Mouse (Mus musculus): ENCODE results near the gene Mdm2. TPM values are rescaled to one million over a fixed set of nuclear protein-coding genes. Genes with fewer than 3 reads are reported as not detected.
A peak's percentile ranks its signal among the peaks of the same experiment; 100 is the strongest.

Gene Mdm2
- polyA plus RNA-seq, 1 experiment from 2014 or later = 76.5 TPM

DNA sequence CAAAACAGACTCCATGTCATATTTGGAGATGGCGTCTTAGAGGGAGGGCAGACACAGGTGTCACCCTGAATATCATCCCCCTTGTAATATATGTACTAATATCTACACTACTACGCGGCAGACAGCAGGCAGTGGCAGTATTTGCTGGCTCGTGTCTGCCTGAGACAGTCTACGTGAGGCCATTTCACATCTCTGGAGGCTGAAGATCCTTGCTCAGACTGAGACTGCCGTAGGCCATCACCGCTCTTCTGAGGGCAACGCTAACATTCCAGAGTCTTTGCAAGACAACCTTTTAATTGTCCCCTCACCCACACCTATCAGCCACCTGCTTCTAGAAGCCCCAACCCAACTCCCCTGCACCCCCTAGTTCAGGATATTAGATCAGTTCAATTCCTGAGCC is 2.9 kb upstream of the Mdm2 start:
- H3K4me3 ChIP-seq (replicated peaks) = no peak overlapping the region
- no peak overlapping the region for H3K9ac ChIP-seq
- no peaks in the 10 kb centered on the region for H3K9me3 ChIP-seq
- no peak overlapping the region for H3K27ac ChIP-seq
- no peak for ATAC-seq (ENCODE audit: low FRiP score)
- 95% methylated on average over 8 of the region's 8 CpGs for WGBS
- no peak overlapping the region for H3K4me2 ChIP-seq
- H3K36me3 ChIP-seq (replicated peaks) = peaks cover 4% of the 10 kb centered on the region; the same call in 1 of the 2 replicates
- H3K4me1 ChIP-seq = peaks cover 27% of the 10 kb centered on the region
- H3K27me3 ChIP-seq = no peaks in the 10 kb centered on the region

DNA sequence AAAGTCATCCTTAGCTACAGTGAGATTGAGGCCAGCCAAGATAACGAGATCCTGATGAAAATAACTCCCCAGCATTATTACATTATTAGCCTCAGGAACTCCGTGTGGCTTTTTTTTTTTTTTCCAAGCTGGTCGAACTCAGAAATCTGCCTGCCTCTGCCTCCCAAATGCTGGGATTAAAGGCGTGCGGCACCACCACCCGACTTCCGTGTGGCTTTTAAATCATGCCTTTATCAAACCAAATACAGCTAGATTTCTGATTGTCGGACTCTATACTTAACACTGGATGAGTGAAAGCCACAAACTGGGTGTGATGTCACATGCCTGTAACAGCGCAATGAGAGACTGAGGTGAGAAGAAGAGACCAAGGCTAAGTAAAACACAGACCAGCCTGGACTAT is 2.3 kb upstream of the Mdm2 start:
- 89% methylated on average over 9 of the region's 9 CpGs for WGBS
- no peak overlapping the region for H3K4me3 ChIP-seq (replicated peaks)
- no peak overlapping the region for H3K4me2 ChIP-seq
- H3K27me3 ChIP-seq = no peaks in the 10 kb centered on the region
- peaks cover 4% of the 10 kb centered on the region for H3K36me3 ChIP-seq (replicated peaks)
- H3K9me3 ChIP-seq = no peaks in the 10 kb centered on the region
- H3K9ac ChIP-seq = no peak overlapping the region
- no peak overlapping the region for H3K27ac ChIP-seq
- peaks cover 21% of the 10 kb centered on the region for H3K4me1 ChIP-seq
- no peak for ATAC-seq (ENCODE audit: low FRiP score)

GRCm38 (mm10) chr10:117712191-117712754 is 1.7 kb upstream of the Mdm2 start:
- Histone ChIP-seq H3K4me3 (replicated peaks) (no peak overlapping the region), H3K9me3 (no peaks in the 10 kb centered on the region), H3K36me3 (replicated peaks) (peaks cover 9% of the 10 kb centered on the region), H3K4me2 (no peak overlapping the region), H3K27ac (no peak overlapping the region), H3K9ac (no peak overlapping the region), H3K27me3 (no peaks in the 10 kb centered on the region), H3K4me1 (peaks cover 15% of the 10 kb centered on the region)
- 89% methylated on average over 9 of the region's 9 CpGs for WGBS
- no peak for ATAC-seq (ENCODE audit: low FRiP score)

- Histone ChIP-seq H3K36me3 (replicated peaks) (peaks cover 18% of the 10 kb centered on the region), H3K27me3 (no peaks in the 10 kb centered on the region), H3K4me1 (peaks cover 20% of the 10 kb centered on the region), H3K4me3 (replicated peaks) (peak overlapping the region; percentile 83), H3K27ac (no peak overlapping the region), H3K4me2 (peak overlapping the region; percentile 59), H3K9ac (peak overlapping the region; percentile 98; the same call in 1 of the 2 replicates), H3K9me3 (no peaks in the 10 kb centered on the region)
- 69% methylated on average over 5 of the region's 5 CpGs for WGBS
- no peak for ATAC-seq (ENCODE audit: low FRiP score)
Measured at GRCm38 (mm10) chr10:117711408-117711807, 850 bp upstream of the Mdm2 start.

DNA sequence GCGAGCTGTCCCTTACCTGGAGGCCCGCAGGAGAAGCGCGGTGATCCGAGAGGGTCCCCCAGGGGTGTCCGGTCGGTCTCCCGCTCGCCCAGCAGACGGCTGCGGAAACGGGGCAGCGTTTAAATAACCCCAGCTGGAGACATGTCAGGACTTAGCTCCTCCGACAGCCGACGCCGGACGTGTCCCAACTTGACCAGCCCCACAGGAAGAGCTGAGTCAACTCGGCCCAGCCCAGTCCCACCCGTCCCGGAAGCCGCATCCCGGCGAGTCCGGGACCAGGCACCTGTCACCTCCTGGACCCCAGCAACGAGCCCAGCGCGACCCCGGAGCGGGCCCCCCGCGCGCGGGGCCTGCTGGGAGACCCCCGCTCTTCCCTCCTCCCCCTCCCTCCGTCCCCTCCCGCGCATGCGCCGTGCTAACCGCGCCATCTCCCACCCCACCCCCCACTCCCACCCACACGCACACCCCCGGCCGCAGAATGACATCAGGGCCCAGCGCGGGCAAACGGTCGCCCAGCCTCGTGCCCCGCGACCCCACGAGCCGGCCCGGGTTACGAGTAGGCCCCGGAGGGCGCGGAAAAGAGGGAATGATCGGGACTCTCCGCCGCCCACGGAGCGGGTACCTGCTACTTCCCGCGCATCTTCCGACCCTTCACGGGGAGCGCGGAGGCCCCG is 491 bp downstream of the Mdm2 start:
- Histone ChIP-seq H3K4me3 (replicated peaks) (peak overlapping the region; percentile 83), H3K36me3 (replicated peaks) (peaks cover 27% of the 10 kb centered on the region), H3K27me3 (no peaks in the 10 kb centered on the region), H3K9me3 (no peaks in the 10 kb centered on the region), H3K9ac (peak overlapping the region; percentile 98), H3K4me2 (peak overlapping the region; percentile 72), H3K27ac (peak overlapping the region; percentile 97), H3K4me1 (peaks cover 20% of the 10 kb centered on the region)
- WGBS = under 1% methylated on average over 63 of the region's 71 CpGs
- peak; percentile 88 for ATAC-seq (ENCODE audit: low FRiP score)

- H3K9me3 ChIP-seq = no peaks in the 10 kb centered on the region
- H3K36me3 ChIP-seq (replicated peaks) = peaks cover 34% of the 10 kb centered on the region
- peaks cover 20% of the 10 kb centered on the region for H3K4me1 ChIP-seq
- 62% methylated on average over 12 of the region's 12 CpGs for WGBS
- H3K27ac ChIP-seq = peak overlapping the region; percentile 97; the same call in 1 of the 2 replicates
- H3K9ac ChIP-seq = peak overlapping the region; percentile 98
- H3K4me2 ChIP-seq = peak overlapping the region; percentile 72
- peak overlapping the region; percentile 83 for H3K4me3 ChIP-seq (replicated peaks)
- H3K27me3 ChIP-seq = no peaks in the 10 kb centered on the region
- no peak for ATAC-seq (ENCODE audit: low FRiP score)
Measured at GRCm38 (mm10) chr10:117709326-117709830, 1.2 kb downstream of the Mdm2 start.

GRCm38 (mm10) chr10:117708856-117709255 is 1.7 kb downstream of the Mdm2 start:
- no peak for ATAC-seq (ENCODE audit: low FRiP score)
- Histone ChIP-seq H3K4me3 (replicated peaks) (peak overlapping the region; percentile 83), H3K27me3 (no peaks in the 10 kb centered on the region), H3K9me3 (no peaks in the 10 kb centered on the region), H3K27ac (no peak overlapping the region), H3K4me1 (peaks cover 20% of the 10 kb centered on the region), H3K4me2 (peak overlapping the region; percentile 72), H3K36me3 (replicated peaks) (peaks cover 39% of the 10 kb centered on the region), H3K9ac (peak overlapping the region; percentile 98; the same call in 1 of the 2 replicates)
- WGBS = 93% methylated on average over 9 of the region's 9 CpGs

GRCm38 (mm10) chr10:117708376-117708775 is 2.2 kb downstream of the Mdm2 start:
- H3K36me3 ChIP-seq (replicated peaks) = peaks cover 44% of the 10 kb centered on the region
- no peak overlapping the region for H3K27ac ChIP-seq
- no peaks in the 10 kb centered on the region for H3K9me3 ChIP-seq
- no peak for ATAC-seq (ENCODE audit: low FRiP score)
- WGBS = 96% methylated on average over 2 of the region's 2 CpGs
- H3K9ac ChIP-seq = no peak overlapping the region
- H3K27me3 ChIP-seq = no peaks in the 10 kb centered on the region
- no peak overlapping the region for H3K4me2 ChIP-seq
- H3K4me1 ChIP-seq = peaks cover 20% of the 10 kb centered on the region
- no peak overlapping the region for H3K4me3 ChIP-seq (replicated peaks)

- 96% methylated on average over 2 of the region's 2 CpGs for WGBS
- Histone ChIP-seq H3K4me1 (peaks cover 20% of the 10 kb centered on the region), H3K9ac (no peak overlapping the region), H3K27ac (no peak overlapping the region), H3K9me3 (no peaks in the 10 kb centered on the region), H3K36me3 (replicated peaks) (peaks cover 53% of the 10 kb centered on the region), H3K4me2 (no peak overlapping the region), H3K4me3 (replicated peaks) (no peak overlapping the region), H3K27me3 (no peaks in the 10 kb centered on the region)
- ATAC-seq (ENCODE audit: low FRiP score) = no peak
Measured at GRCm38 (mm10) chr10:117707114-117707838, 3.3 kb downstream of the Mdm2 start.

GRCm38 (mm10) chr10:117706440-117706839 is 4.1 kb downstream of the Mdm2 start:
- no peak overlapping the region for H3K4me3 ChIP-seq (replicated peaks)
- H3K4me1 ChIP-seq = peaks cover 18% of the 10 kb centered on the region
- H3K9me3 ChIP-seq = no peaks in the 10 kb centered on the region
- no peak overlapping the region for H3K9ac ChIP-seq
- 94% methylated on average over 6 of the region's 6 CpGs for WGBS
- ATAC-seq (ENCODE audit: low FRiP score) = no peak
- H3K36me3 ChIP-seq (replicated peaks) = peaks cover 62% of the 10 kb centered on the region
- H3K4me2 ChIP-seq = no peak overlapping the region
- H3K27me3 ChIP-seq = no peaks in the 10 kb centered on the region
- no peak overlapping the region for H3K27ac ChIP-seq

- Histone ChIP-seq H3K4me3 (replicated peaks) (no peak overlapping the region), H3K9ac (no peak overlapping the region), H3K36me3 (replicated peaks) (peaks cover 66% of the 10 kb centered on the region), H3K27me3 (no peaks in the 10 kb centered on the region), H3K4me2 (no peak overlapping the region), H3K27ac (no peak overlapping the region), H3K9me3 (no peaks in the 10 kb centered on the region), H3K4me1 (peaks cover 14% of the 10 kb centered on the region)
- no peak for ATAC-seq (ENCODE audit: low FRiP score)
Measured at GRCm38 (mm10) chr10:117705806-117706205, 4.8 kb downstream of the Mdm2 start.

- 95% methylated on average over 6 of the region's 6 CpGs for WGBS
- Histone ChIP-seq H3K9ac (no peak overlapping the region), H3K4me3 (replicated peaks) (no peak overlapping the region), H3K4me1 (peaks cover 14% of the 10 kb centered on the region), H3K9me3 (no peaks in the 10 kb centered on the region), H3K4me2 (no peak overlapping the region), H3K27ac (no peak overlapping the region), H3K27me3 (no peaks in the 10 kb centered on the region), H3K36me3 (replicated peaks) (peaks cover 75% of the 10 kb centered on the region)
- ATAC-seq (ENCODE audit: low FRiP score) = no peak
Measured at GRCm38 (mm10) chr10:117704964-117705335, 5.6 kb downstream of the Mdm2 start.
